Mouse (Mus musculus) layer of hippocampus, postnatal 14 days (tissue): ENCODE results near the gene Cog5. TPM values are rescaled to one million over a fixed set of nuclear protein-coding genes. Genes with fewer than 3 reads are reported as not detected.

Experiments used
- DNase-seq, 2 experiments: peaks; one replicate each; pipeline ENCODE4 v3.0.0; 2021 to 2022; ENCODE audit warnings: low spot score in 2 of 2, mixed read lengths in 1 of 2
- total RNA-seq, 2 experiments: library from RNA; stranded (reverse); gene quantifications; 2 replicates each; pipeline ENCODE4 v1.2.3; 2021

Gene Cog5
- total RNA-seq, 2 experiments from 2014 or later = 58.9 to 62.8 TPM

GRCm38 (mm10) chr12:31885844-31886606, 231.4 kb downstream of the Cog5 start:
- no peak for DNase-seq

- DNase-seq = no peak
These were observed 236.0 kb downstream of the Cog5 start for GRCm38 (mm10) chr12:31890685-31891084.

- DNase-seq = no peak
These were observed 237.4 kb downstream of the Cog5 start for GRCm38 (mm10) chr12:31892079-31892478.

GRCm38 (mm10) chr12:31892771-31893170, 238.1 kb downstream of the Cog5 start:
- DNase-seq = no peak

GRCm38 (mm10) chr12:31895095-31895734, 240.5 kb downstream of the Cog5 start:
- no peak for DNase-seq

- DNase-seq = peak; percentile 45 to 59
These were observed 241.2 kb downstream of the Cog5 start for GRCm38 (mm10) chr12:31895888-31896287.

- DNase-seq = no peak
These were observed 241.6 kb downstream of the Cog5 start for GRCm38 (mm10) chr12:31896295-31896694.

GRCm38 (mm10) chr12:31896986-31897385, 242.3 kb downstream of the Cog5 start:
- no peak for DNase-seq

- no peak for DNase-seq
These were observed 242.8 kb downstream of the Cog5 start for GRCm38 (mm10) chr12:31897456-31897855.

- DNase-seq = no peak
These were observed 245.8 kb downstream of the Cog5 start for GRCm38 (mm10) chr12:31900391-31900914.

GRCm38 (mm10) chr12:31905696-31906551, 251.3 kb downstream of the Cog5 start:
- peak in 1 of 2 experiments; percentile 53 for DNase-seq

- DNase-seq = no peak
These were observed 252.8 kb downstream of the Cog5 start for GRCm38 (mm10) chr12:31907436-31907835.

- DNase-seq = no peak
These were observed 258.4 kb downstream of the Cog5 start for GRCm38 (mm10) chr12:31912966-31913551.

- DNase-seq = no peak
These were observed 258.9 kb downstream of the Cog5 start for GRCm38 (mm10) chr12:31913614-31914013.

GRCm38 (mm10) chr12:31916691-31917090, 262.0 kb downstream of the Cog5 start:
- no peak for DNase-seq

- peak; percentile 50 to 64 for DNase-seq
These were observed 262.6 kb downstream of the Cog5 start for GRCm38 (mm10) chr12:31917245-31917644.

GRCm38 (mm10) chr12:31920464-31921405, 266.1 kb downstream of the Cog5 start:
- DNase-seq = no peak

GRCm38 (mm10) chr12:31924135-31924534, 269.5 kb downstream of the Cog5 start:
- no peak for DNase-seq

GRCm38 (mm10) chr12:31925343-31925742, 270.7 kb downstream of the Cog5 start:
- no peak for DNase-seq

- peak; percentile 80 to 85 for DNase-seq
These were observed 272.0 kb downstream of the Cog5 start for GRCm38 (mm10) chr12:31926661-31927061.
